Mouse (Mus musculus) heart, postnatal 25 days (tissue): ENCODE measurements around the gene Aff2. TPM values are rescaled to one million over a fixed set of nuclear protein-coding genes. Genes with fewer than 3 reads are reported as not detected.

Experiments
- DNase-seq: peaks from one replicate; pipeline ENCODE4 v3.0.0; 2022; ENCODE audit warnings: low spot score
- intact Hi-C: fragments of 180-260 bp; cut with DNase I; formaldehyde crosslinking; loops from one replicate; pipeline ENCODE4 v1.15.1; 2025
- total RNA-seq, 2 experiments: library from RNA; stranded (reverse); gene quantifications; 2 replicates each; pipeline ENCODE4 v1.2.3; 2021

The Aff2 gene
- total RNA-seq, 2 experiments from 2014 or later, result 1.8 to 2.7 TPM

GRCm38 (mm10) chrX:69698840-69699239, 338.7 kb downstream of the Aff2 start:
- DNase-seq, result no peak
- intact Hi-C loops, result no loop called here

DNA sequence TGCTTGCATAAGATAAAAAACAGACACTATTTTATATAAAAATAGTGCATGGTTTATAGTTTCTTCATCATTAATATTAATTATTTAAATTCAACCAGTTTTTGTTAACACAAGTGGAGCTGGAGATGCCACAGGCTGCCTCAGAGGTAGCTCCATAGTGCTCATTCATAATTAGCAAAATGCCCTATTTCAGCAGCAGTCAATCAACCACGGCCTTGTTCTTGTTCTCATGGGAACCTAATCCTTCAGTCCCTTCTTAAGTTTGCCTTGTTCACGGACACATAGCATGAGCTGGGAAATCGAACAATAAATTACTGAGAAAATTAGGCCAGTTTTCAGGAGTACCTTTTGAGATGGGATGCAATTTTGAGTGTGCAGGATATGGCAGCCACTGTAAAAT, 378.9 kb downstream of the Aff2 start:
- intact Hi-C loops, result no loop called here
- DNase-seq, result no peak

DNA sequence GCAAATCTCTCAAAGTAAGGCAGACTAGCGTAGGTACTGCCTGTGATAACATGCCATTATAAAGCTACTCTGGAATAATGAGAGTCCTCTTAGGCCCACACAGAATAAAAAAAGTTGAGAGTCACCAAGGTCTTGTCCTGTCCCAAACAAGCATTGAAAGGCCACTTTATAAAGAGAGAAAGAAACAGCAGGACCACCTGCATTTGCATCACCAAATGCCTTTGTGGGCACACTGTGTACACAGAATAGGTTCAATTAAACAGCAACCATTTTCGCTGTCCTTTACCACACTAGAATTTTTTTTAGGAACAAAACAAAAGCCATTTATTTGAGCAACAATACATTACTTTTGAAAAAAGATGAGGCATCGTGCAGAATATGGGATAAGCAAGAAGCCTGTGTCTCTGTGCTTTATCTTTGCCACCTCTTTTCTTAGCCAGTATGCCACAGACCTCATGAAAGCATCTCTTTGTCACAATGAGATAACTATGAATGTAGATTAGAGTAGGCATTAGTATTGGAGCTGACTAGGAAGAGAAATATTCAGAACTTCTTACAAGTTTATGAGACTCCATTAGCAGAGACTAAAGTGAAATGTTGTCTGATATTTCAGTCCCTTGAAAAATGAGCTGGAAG, 385.0 kb downstream of the Aff2 start:
- no peak for DNase-seq
- intact Hi-C loops, result no loop called here

GRCm38 (mm10) chrX:69801890-69802439, 441.9 kb downstream of the Aff2 start:
- DNase-seq, result no peak
- intact Hi-C loops, result no loop called here

DNA sequence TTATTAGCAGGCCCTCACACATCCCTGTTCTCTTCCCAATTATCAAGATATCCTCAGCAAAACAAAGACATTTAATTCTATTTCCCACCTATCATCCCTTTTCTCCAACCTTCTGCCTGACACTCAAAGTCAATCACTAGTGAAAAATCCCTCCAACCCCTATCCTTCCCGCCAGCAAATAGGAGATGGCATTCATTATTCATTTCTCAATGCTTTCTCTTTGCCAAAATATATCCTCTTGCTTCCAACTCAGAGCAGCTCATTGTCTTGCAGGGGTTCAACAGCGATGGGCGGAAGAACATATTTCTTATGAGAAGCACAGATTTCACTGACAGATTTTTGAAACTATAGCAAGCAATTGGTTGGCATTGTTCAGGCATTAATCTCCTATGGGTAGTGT, 442.4 kb downstream of the Aff2 start:
- no peak for DNase-seq
- intact Hi-C loops, result no loop called here

GRCm38 (mm10) chrX:69811798-69812197, 451.7 kb downstream of the Aff2 start:
- DNase-seq, result no peak
- intact Hi-C loops, result no loop called here

- intact Hi-C loops, result no loop called here
- no peak for DNase-seq
Observed at GRCm38 (mm10) chrX:69815054-69815453, 455.0 kb downstream of the Aff2 start.

DNA sequence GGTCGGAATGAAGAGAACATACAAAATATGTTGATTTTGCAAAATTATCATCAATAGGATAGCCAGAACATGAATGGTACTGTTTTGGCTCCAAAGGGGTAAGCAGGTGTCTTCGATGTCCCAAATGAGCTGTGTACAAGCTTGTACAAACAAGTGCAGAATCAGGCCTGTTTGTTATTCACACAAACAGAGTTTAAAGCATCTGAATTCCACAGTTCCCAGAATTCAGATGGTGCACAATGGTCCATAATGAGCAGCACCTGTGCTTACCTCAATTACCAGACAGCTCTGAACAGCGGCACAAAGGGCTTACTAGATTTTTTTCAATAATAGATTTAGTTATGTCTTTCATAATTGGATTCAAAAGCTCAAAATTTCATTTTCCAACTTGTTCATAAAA, 457.6 kb downstream of the Aff2 start:
- intact Hi-C loops, result no loop called here
- DNase-seq, result no peak

DNA sequence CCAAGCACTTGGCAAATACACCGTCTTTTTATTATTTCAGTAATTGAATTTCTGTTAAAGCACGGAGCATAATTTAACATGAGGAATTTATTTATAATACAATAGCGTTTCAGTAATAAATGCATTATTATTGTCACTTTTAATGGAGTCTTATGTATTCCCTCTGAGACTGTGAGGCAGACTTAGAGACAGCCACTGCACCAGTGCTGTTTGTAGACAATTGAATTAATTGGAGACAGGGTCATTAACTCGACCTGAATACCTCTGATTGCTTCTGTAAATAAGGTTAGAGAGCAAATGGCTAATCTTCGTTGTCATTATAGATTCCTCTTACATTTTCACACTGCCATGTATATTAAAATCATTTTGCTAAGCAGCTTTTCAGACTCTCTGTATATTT, 458.1 kb downstream of the Aff2 start:
- no peak for DNase-seq
- intact Hi-C loops, result no loop called here

DNA sequence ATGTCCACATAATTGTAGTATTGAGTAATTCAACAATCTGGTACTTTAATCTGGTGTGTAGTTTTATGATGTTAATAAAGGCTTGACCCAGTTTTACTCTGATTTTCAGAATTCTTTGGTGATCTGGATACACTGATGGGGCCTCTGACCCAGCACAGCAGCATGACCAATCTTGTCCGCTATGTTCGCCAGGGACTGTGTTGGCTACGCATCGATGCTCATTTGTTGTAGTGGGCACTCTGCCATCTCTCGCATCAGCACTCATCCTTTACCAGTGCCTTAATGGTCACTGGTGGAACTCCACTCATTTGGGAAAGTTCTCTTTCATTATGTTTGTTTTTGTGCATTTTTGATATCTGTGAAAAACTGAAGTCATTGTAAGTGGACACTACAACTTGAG, 507.5 kb downstream of the Aff2 start:
- intact Hi-C loops, result no loop called here
- no peak for DNase-seq

DNA sequence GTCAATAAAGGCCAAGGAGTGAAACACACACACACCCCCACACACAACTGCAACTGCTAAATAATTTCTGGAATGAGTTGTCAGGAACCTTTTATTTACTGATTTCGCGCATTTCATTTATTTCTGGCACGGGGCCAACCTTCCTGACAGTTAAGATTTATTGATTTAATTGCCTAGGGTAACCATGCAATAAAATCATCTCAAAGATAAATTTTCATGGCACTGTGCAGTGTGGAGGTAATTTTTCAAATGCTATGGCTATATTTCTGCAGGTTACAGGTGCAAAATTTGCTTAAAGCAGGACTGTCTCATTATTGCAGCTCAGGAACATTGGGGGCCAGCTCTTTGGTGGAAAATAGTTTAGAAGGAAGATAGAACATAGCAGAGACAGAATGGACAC, 531.6 kb downstream of the Aff2 start:
- intact Hi-C loops, result no loop called here
- no peak for DNase-seq
